Comparison of ENCODE assay signal across 23 mouse cellular contexts in the genomic region with DNA sequence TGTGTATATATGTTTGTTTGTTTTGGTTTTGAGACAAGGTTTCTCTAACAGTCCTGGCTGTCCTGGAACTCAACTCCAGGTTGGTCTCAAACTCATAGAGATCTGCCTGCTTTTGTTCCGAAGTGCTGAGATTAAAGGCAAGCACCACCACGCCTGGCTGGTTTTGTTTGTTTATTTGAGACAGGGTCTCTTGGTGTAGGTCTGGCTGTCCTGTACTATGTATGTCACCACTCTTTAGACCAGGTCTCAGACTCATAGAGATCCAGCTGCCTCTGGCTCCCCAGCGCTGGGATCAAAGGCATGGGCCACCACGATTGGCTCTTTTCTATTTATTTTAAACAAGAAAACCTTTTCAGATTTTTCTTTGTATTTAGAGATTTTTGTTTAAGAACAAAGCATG.
DNase-seq lines count a peak whose midpoint lies in the region; ATAC-seq and TF ChIP-seq lines count a peak whose summit lies in the region.
"Had no signal": no experiment of that assay in that cellular context is flagged by ENCODE, and none has a peak within 500 bp of the region (broad histone marks: within the 10 kb centered on the region; RNA-seq: fewer than 3 reads in every experiment).

No protein-coding gene starts in this region.

- no peaks in the 10 kb centered on the region for H3K27me3 ChIP-seq in hindbrain, embryonic 15.5 days
- H3K27me3 ChIP-seq in hindbrain, postnatal 0 days (ENCODE audit: insufficient read depth, low read length), result no peaks in the 10 kb centered on the region
- H3K27me3 ChIP-seq in embryonic facial prominence, embryonic 10.5 days (replicated peaks; ENCODE audit: low read depth, poor library complexity, severe bottlenecking), result no peaks in the 10 kb centered on the region
- H3K27me3 ChIP-seq in limb, embryonic 11.5 days (ENCODE audit: control insufficient read depth, insufficient read depth, low read length), result no peaks in the 10 kb centered on the region
- no peaks in the 10 kb centered on the region for H3K27me3 ChIP-seq in midbrain, embryonic 16.5 days (ENCODE audit: control insufficient read depth, insufficient read depth, low read depth, low read length)
- H3K27me3 ChIP-seq: heart, embryonic 15.5 days; neural tube, embryonic 15.5 days had no signal

- 46% methylated on average over 4 of the region's 4 CpGs for WGBS in hindbrain, embryonic 15.5 days
- WGBS in hindbrain, postnatal 0 days, result 41% methylated on average over 4 of the region's 4 CpGs
- WGBS in embryonic facial prominence, embryonic 10.5 days, result 27% methylated on average over 4 of the region's 4 CpGs
- 25% methylated on average over 4 of the region's 4 CpGs for WGBS in limb, embryonic 11.5 days
- whole genome bisulfite sequencing in midbrain, embryonic 16.5 days, result 44% methylated on average over 4 of the region's 4 CpGs

- TF ChIP-seq CTCF in hindbrain, postnatal 0 days (IDR thresholded peaks at IDR 0.05; ENCODE audit: low read depth), result no peak

- no peaks in the 10 kb centered on the region for H3K4me1 ChIP-seq in hindbrain, embryonic 15.5 days (replicated peaks)
- H3K4me1 ChIP-seq in hindbrain, postnatal 0 days (ENCODE audit: insufficient read depth, low read length), result no peaks in the 10 kb centered on the region
- peaks cover 18% of the 10 kb centered on the region for H3K4me1 ChIP-seq in embryonic facial prominence, embryonic 10.5 days
- 0 out of 2 replicates have a peak, but pooled peaks cover 2% of the 10 kb centered on the region for H3K4me1 ChIP-seq in limb, embryonic 11.5 days (ENCODE audit: control insufficient read depth, insufficient read depth, low read length)
- no peaks in the 10 kb centered on the region for H3K4me1 ChIP-seq in midbrain, embryonic 16.5 days (ENCODE audit: control insufficient read depth, insufficient read depth, low read length)
- H3K4me1 ChIP-seq: heart, embryonic 15.5 days; neural tube, embryonic 15.5 days had no signal

- no peak for ATAC-seq in hindbrain, embryonic 15.5 days (ENCODE audit: low FRiP score, low read depth)
- ATAC-seq in hindbrain, postnatal 0 days, result no peak
- no peak for ATAC-seq in limb, embryonic 11.5 days (ENCODE audit: insufficient number of reproducible peaks, low FRiP score, low TSS enrichment, low read depth)
- no peak for ATAC-seq in midbrain, embryonic 16.5 days
- ATAC-seq: forebrain, postnatal 0 days; lung, postnatal 0 days had no signal

- no peak for DNase-seq in hindbrain, postnatal 0 days (ENCODE audit: low spot score)
- DNase-seq in embryo, embryonic 10 days (ENCODE audit: low spot score), result peak; percentile 51
- peak; percentile 27 for DNase-seq in embryonic facial prominence, embryonic 10.5 days (ENCODE audit: low spot score)
- peak; percentile 26 for DNase-seq in limb, embryonic 11.5 days (ENCODE audit: low spot score)
- no peak for DNase-seq in testis, postnatal 10 days (ENCODE audit: low spot score)
- DNase-seq: adrenal gland, postnatal 36 days; cerebellum, adult 11-12 months; cerebellum, postnatal 10 days; forebrain, postnatal 0 days; gastrocnemius, postnatal 36 days; heart, postnatal 4 days; right cerebral cortex, adult 18-20 months; thymus, adult 2 months; thymus, postnatal 4 days had no signal

- H3K36me3 ChIP-seq in hindbrain, embryonic 15.5 days, result no peaks in the 10 kb centered on the region
- no peaks in the 10 kb centered on the region for H3K36me3 ChIP-seq in hindbrain, postnatal 0 days (ENCODE audit: insufficient read depth, low read length)
- no peaks in the 10 kb centered on the region for H3K36me3 ChIP-seq in embryonic facial prominence, embryonic 10.5 days (replicated peaks)
- no peaks in the 10 kb centered on the region for H3K36me3 ChIP-seq in limb, embryonic 11.5 days (ENCODE audit: control insufficient read depth, insufficient read depth, low read length)
- H3K36me3 ChIP-seq in midbrain, embryonic 16.5 days (ENCODE audit: control insufficient read depth, insufficient read depth, low read length), result no peaks in the 10 kb centered on the region
- H3K36me3 ChIP-seq: forebrain, embryonic 10.5 days; heart, embryonic 15.5 days; midbrain, embryonic 10.5 days; neural tube, embryonic 15.5 days had no signal

- H3K9me3 ChIP-seq in hindbrain, embryonic 15.5 days, result no peaks in the 10 kb centered on the region
- no peaks in the 10 kb centered on the region for H3K9me3 ChIP-seq in hindbrain, postnatal 0 days (ENCODE audit: low read length)
- no peaks in the 10 kb centered on the region for H3K9me3 ChIP-seq in embryonic facial prominence, embryonic 10.5 days
- H3K9me3 ChIP-seq in limb, embryonic 11.5 days (ENCODE audit: control insufficient read depth, low read length), result no peaks in the 10 kb centered on the region; the same call in 1 of the 2 replicates
- H3K9me3 ChIP-seq in midbrain, embryonic 16.5 days (replicated peaks; ENCODE audit: control insufficient read depth, low read length, poor library complexity, severe bottlenecking), result no peaks in the 10 kb centered on the region
- H3K9me3 ChIP-seq: forebrain, embryonic 10.5 days; heart, embryonic 15.5 days; midbrain, embryonic 10.5 days; neural tube, embryonic 15.5 days had no signal

- H3K4me2 ChIP-seq in hindbrain, embryonic 15.5 days, result no peak overlapping the region
- no peak overlapping the region for H3K4me2 ChIP-seq in hindbrain, postnatal 0 days (ENCODE audit: low read depth, low read length)
- no peak overlapping the region for H3K4me2 ChIP-seq in limb, embryonic 11.5 days (ENCODE audit: low read depth, severe bottlenecking)
- H3K4me2 ChIP-seq in midbrain, embryonic 16.5 days (ENCODE audit: low read length), result no peak overlapping the region
- H3K4me2 ChIP-seq: heart, embryonic 15.5 days; neural tube, embryonic 15.5 days had no signal

- H3K9ac ChIP-seq in hindbrain, embryonic 15.5 days, result no peak overlapping the region
- H3K9ac ChIP-seq in hindbrain, postnatal 0 days (replicated peaks; ENCODE audit: low read length), result no peak overlapping the region
- no peak overlapping the region for H3K9ac ChIP-seq in limb, embryonic 11.5 days (ENCODE audit: low read length)
- no peak overlapping the region for H3K9ac ChIP-seq in midbrain, embryonic 16.5 days (ENCODE audit: low read depth, low read length)
- H3K9ac ChIP-seq: forebrain, postnatal 0 days; heart, embryonic 15.5 days; neural tube, embryonic 15.5 days had no signal

- H3K4me3 ChIP-seq in hindbrain, embryonic 15.5 days, result no peak overlapping the region
- no peak overlapping the region for H3K4me3 ChIP-seq in hindbrain, postnatal 0 days (ENCODE audit: low read length)
- no peak overlapping the region for H3K4me3 ChIP-seq in embryonic facial prominence, embryonic 10.5 days
- no peak overlapping the region for H3K4me3 ChIP-seq in limb, embryonic 11.5 days (ENCODE audit: low read depth, low read length)
- no peak overlapping the region for H3K4me3 ChIP-seq in midbrain, embryonic 16.5 days (ENCODE audit: low read depth, low read length)
- H3K4me3 ChIP-seq: forebrain, embryonic 10.5 days; heart, embryonic 15.5 days; left cerebral cortex, adult 2 months; midbrain, embryonic 10.5 days; neural tube, embryonic 15.5 days had no signal

- H3K27ac ChIP-seq in hindbrain, embryonic 15.5 days (replicated peaks), result 0 out of 2 replicates have a peak overlapping the region, but pooled peaks have one; percentile 20
- no peak overlapping the region for H3K27ac ChIP-seq in hindbrain, postnatal 0 days
- H3K27ac ChIP-seq in embryonic facial prominence, embryonic 10.5 days (replicated peaks), result peak overlapping the region; percentile 75
- H3K27ac ChIP-seq in limb, embryonic 11.5 days (replicated peaks; ENCODE audit: low read depth, low read length), result no peak overlapping the region
- no peak overlapping the region for H3K27ac ChIP-seq in midbrain, embryonic 16.5 days (ENCODE audit: low read length)
- H3K27ac ChIP-seq: heart, embryonic 15.5 days; kidney, postnatal 0 days; left cerebral cortex, adult 2 months; midbrain, embryonic 10.5 days; neural tube, embryonic 15.5 days had no signal

Comparison
In these comparisons a context has a peak if more than half of its experiments do, and no peak if none do; other contexts are left out.
1. H3K27ac ChIP-seq: peak in hindbrain, embryonic 15.5 days (single experiment) and embryonic facial prominence, embryonic 10.5 days (single experiment); none in hindbrain, postnatal 0 days (single experiment), limb, embryonic 11.5 days (single experiment) and midbrain, embryonic 16.5 days (single experiment).
2. DNase-seq: peak in embryo, embryonic 10 days (single experiment), embryonic facial prominence, embryonic 10.5 days (single experiment) and limb, embryonic 11.5 days (single experiment); none in hindbrain, postnatal 0 days (single experiment) and testis, postnatal 10 days (single experiment).